Mouse (Mus musculus) kidney, adult 2 months (tissue): ENCODE results near the gene Hpcal1.

Experiments used
- CTCF ChIP-seq: fragments of 200-500 bp; conservative IDR thresholded peaks from 2 replicates; pipeline ENCODE4 v1.5.1; 2011; ENCODE audit warnings: low read depth, mild to moderate bottlenecking, control low read depth, low read length, moderate library complexity, mixed read lengths; ENCODE audit not compliant: insufficient read depth, insufficient read length
- POLR2A ChIP-seq: fragments of 200-500 bp; IDR thresholded peaks from one replicate; pipeline ENCODE4 v1.6.1; 2011; ENCODE audit warnings: low read depth, low read length, control low read depth

DNA sequence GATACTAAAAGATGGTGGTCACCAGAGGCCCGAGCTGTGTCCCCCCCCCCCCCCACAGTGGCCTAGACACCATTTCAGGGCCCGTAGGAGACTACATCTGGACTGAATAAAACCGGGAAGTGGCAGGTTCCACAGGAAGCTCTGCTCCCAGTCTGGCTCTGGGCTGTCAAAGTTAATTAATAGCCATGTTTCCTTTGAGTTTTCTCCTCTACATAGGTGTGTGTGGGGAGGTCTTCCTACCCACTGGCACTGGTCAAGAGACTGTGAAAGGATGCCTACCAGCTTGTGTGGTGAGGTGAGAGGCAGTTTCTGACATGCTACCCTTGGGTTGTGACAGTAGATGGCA, 20.1 kb downstream of the Hpcal1 start:
- no peak for TF ChIP-seq CTCF
- no peak for TF ChIP-seq POLR2A
